21 mouse cellular contexts compared by ENCODE assay signal in genomic region chr8:120758005-120758404, GRCm38 (mm10). TPM values are rescaled to one million over a fixed set of nuclear protein-coding genes. Genes with fewer than 3 reads are reported as not detected.
A peak's percentile ranks its signal among the peaks of the same experiment; 100 is the strongest.
DNase-seq lines count a peak whose midpoint lies in the region; ATAC-seq and TF ChIP-seq lines count a peak whose summit lies in the region.
"Had no signal": no experiment of that assay in that cellular context is flagged by ENCODE, and none has a peak within 500 bp of the region (broad histone marks: within the 10 kb centered on the region; RNA-seq: fewer than 3 reads in every experiment).

No protein-coding gene starts in this region.

- 0 out of 2 replicates have a peak overlapping the region, but pooled peaks have one; percentile 6 for H3K27ac ChIP-seq in hindbrain, embryonic 10.5 days
- no peak overlapping the region for H3K27ac ChIP-seq in hindbrain, embryonic 12.5 days
- H3K27ac ChIP-seq in spleen, adult 2 months (ENCODE audit: insufficient read depth, low read length), result peak overlapping the region; percentile 84
- H3K27ac ChIP-seq in bone marrow, adult 2 months (ENCODE audit: control insufficient read depth, insufficient read depth, low read depth, low read length, poor library complexity), result peak overlapping the region; percentile 80
- H3K27ac ChIP-seq: embryonic facial prominence, embryonic 12.5 days; forebrain, embryonic 13.5 days; forebrain, embryonic 15.5 days had no signal

- peaks cover 49% of the 10 kb centered on the region for H3K4me1 ChIP-seq in hindbrain, embryonic 10.5 days (replicated peaks)
- peaks cover 11% of the 10 kb centered on the region for H3K4me1 ChIP-seq in hindbrain, embryonic 12.5 days
- peaks cover 68% of the 10 kb centered on the region for H3K4me1 ChIP-seq in spleen, adult 2 months (ENCODE audit: control insufficient read depth, insufficient read depth, insufficient read length)
- peaks cover 3% of the 10 kb centered on the region; the same call in 1 of the 2 replicates for H3K4me1 ChIP-seq in bone marrow, adult 2 months (ENCODE audit: control insufficient read depth, insufficient read depth, low read length)
- H3K4me1 ChIP-seq: forebrain, embryonic 13.5 days; forebrain, embryonic 15.5 days had no signal

- peaks cover 19% of the 10 kb centered on the region for H3K27me3 ChIP-seq in hindbrain, embryonic 10.5 days (ENCODE audit: insufficient read depth, poor library complexity, severe bottlenecking)
- 0 out of 2 replicates have a peak, but pooled peaks cover 4% of the 10 kb centered on the region for H3K27me3 ChIP-seq in hindbrain, embryonic 12.5 days
- H3K27me3 ChIP-seq in spleen, adult 2 months (ENCODE audit: control insufficient read depth, insufficient read depth, low read length), result no peaks in the 10 kb centered on the region
- no peaks in the 10 kb centered on the region for H3K27me3 ChIP-seq in splenic B cell, adult 2 months (ENCODE audit: control insufficient read depth, insufficient read depth, low read length, poor library complexity, severe bottlenecking)
- H3K27me3 ChIP-seq: embryonic facial prominence, embryonic 12.5 days; forebrain, embryonic 13.5 days; forebrain, embryonic 15.5 days had no signal

- TF ChIP-seq CTCF in spleen, adult 2 months (IDR thresholded peaks at IDR 0.05; ENCODE audit: extremely low read depth, insufficient read depth, insufficient read length, insufficient replicate concordance), result no peak
- no peak for TF ChIP-seq CTCF in bone marrow, adult 2 months (IDR thresholded peaks at IDR 0.05; ENCODE audit: control insufficient read depth, insufficient read depth, low read length)

- ATAC-seq in hindbrain, embryonic 12.5 days (ENCODE audit: low FRiP score), result no peak
- ATAC-seq: forebrain, embryonic 13.5 days; forebrain, embryonic 15.5 days; forebrain, postnatal 0 days had no signal

- DNase-seq in hindbrain, embryonic 10.5 days (ENCODE audit: low spot score), result no peak
- DNase-seq in spleen, adult 2 months (ENCODE audit: low read depth in 1 of 2, low spot score in 2 of 2), result no peak
- DNase-seq in spleen, postnatal 10 days (ENCODE audit: low spot score in 2 of 2), result no peak
- DNase-seq in splenic B cell, adult 2 months (ENCODE audit: low read depth, low spot score), result peak; percentile 68
- no peak for DNase-seq in thymus, postnatal 0 days (ENCODE audit: low spot score)
- DNase-seq: adrenal gland, adult 2 months; adrenal gland, postnatal 10 days; adrenal gland, postnatal 25 days; cerebellum, adult 11-12 months; cerebellum, adult 2 months; cerebellum, adult 9-10 months; cerebellum, postnatal 10 days; cerebellum, postnatal 25 days; forebrain, postnatal 0 days had no signal

- no peak for TF ChIP-seq POLR2A in spleen, adult 2 months (IDR thresholded peaks at IDR 0.05; ENCODE audit: low read depth, low read length)
- no peak for TF ChIP-seq POLR2A in bone marrow, adult 2 months (IDR thresholded peaks at IDR 0.05; ENCODE audit: borderline replicate concordance, control insufficient read depth, low read depth, low read length)

- no peak overlapping the region for H3K9ac ChIP-seq in hindbrain, embryonic 12.5 days
- H3K9ac ChIP-seq: embryonic facial prominence, embryonic 12.5 days; forebrain, embryonic 13.5 days; forebrain, embryonic 15.5 days; forebrain, postnatal 0 days had no signal

- H3K36me3 ChIP-seq in hindbrain, embryonic 10.5 days, result no peaks in the 10 kb centered on the region
- no peaks in the 10 kb centered on the region for H3K36me3 ChIP-seq in hindbrain, embryonic 12.5 days
- peaks cover 31% of the 10 kb centered on the region for H3K36me3 ChIP-seq in spleen, adult 2 months (ENCODE audit: control insufficient read depth, insufficient read depth, low read length)
- peaks cover 10% of the 10 kb centered on the region for H3K36me3 ChIP-seq in splenic B cell, adult 2 months (ENCODE audit: control insufficient read depth, insufficient read depth, low read length, poor library complexity, severe bottlenecking)
- H3K36me3 ChIP-seq: embryonic facial prominence, embryonic 10.5 days; embryonic facial prominence, embryonic 12.5 days; forebrain, embryonic 15.5 days had no signal

- H3K4me3 ChIP-seq in hindbrain, embryonic 10.5 days, result no peak overlapping the region
- H3K4me3 ChIP-seq in hindbrain, embryonic 12.5 days, result no peak overlapping the region
- no peak overlapping the region for H3K4me3 ChIP-seq in spleen, adult 2 months (ENCODE audit: extremely low read depth, insufficient read depth, insufficient read length)
- no peak overlapping the region for H3K4me3 ChIP-seq in bone marrow, adult 2 months (replicated peaks; ENCODE audit: control insufficient read depth, low read depth, low read length)
- H3K4me3 ChIP-seq: embryonic facial prominence, embryonic 10.5 days; embryonic facial prominence, embryonic 12.5 days; forebrain, embryonic 13.5 days; forebrain, embryonic 15.5 days had no signal

- H3K4me2 ChIP-seq in hindbrain, embryonic 12.5 days (replicated peaks), result no peak overlapping the region
- H3K4me2 ChIP-seq: embryonic facial prominence, embryonic 12.5 days; forebrain, embryonic 13.5 days; forebrain, embryonic 15.5 days had no signal

- 61% methylated on average over 4 of the region's 4 CpGs for WGBS in hindbrain, embryonic 10.5 days
- WGBS in hindbrain, embryonic 12.5 days, result 57% methylated on average over 4 of the region's 4 CpGs
- 36% methylated on average over 4 of the region's 4 CpGs for WGBS in spleen, adult 2 months
- 62% methylated on average over 4 of the region's 4 CpGs for WGBS in bone marrow, adult 2 months

- H3K9me3 ChIP-seq in hindbrain, embryonic 10.5 days, result no peaks in the 10 kb centered on the region
- no peaks in the 10 kb centered on the region for H3K9me3 ChIP-seq in hindbrain, embryonic 12.5 days (replicated peaks)
- H3K9me3 ChIP-seq: embryonic facial prominence, embryonic 10.5 days; embryonic facial prominence, embryonic 12.5 days; forebrain, embryonic 13.5 days; forebrain, embryonic 15.5 days had no signal

RNA-seq across cellular contexts. Expression of gene Irf8, which starts 21.8 kb away (rescaled TPM):
- polyA plus RNA-seq in hindbrain, embryonic 10.5 days (2016; fragmentation: Nextera tagmentation; extraction: Ambion mirVana), result 5.4 and 6.3 TPM in 2 replicates
- polyA plus RNA-seq in hindbrain, embryonic 12.5 days (2016; fragmentation: Nextera tagmentation; extraction: Ambion mirVana), result 3.7 and 4.6 TPM in 2 replicates
- 255 and 267 TPM in 2 replicates for polyA plus RNA-seq in spleen, adult 2 months (2012; rRNA removed)
- 32.8 and 80.9 TPM in 2 replicates for polyA plus RNA-seq in bone marrow, adult 2 months (2011; ENCODE audit: insufficient read depth, insufficient read length, low replicate concordance, missing spikeins)
- polyA plus RNA-seq in thymus, postnatal 0 days (2015; fragmentation: Nextera tagmentation; extraction: Ambion mirVana), result 77.8 and 82.4 TPM in 2 replicates
- polyA plus RNA-seq: C2C12 had no signal
